Mouse (Mus musculus) spleen, adult 18-20 months (tissue): ENCODE measurements around the gene Cox5b.
"Not testable (repeated sequence)": the region's sequence is repeated elsewhere in the genome, so short reads cannot be mapped to it uniquely, and the experiment has no call there.

Experiments used
- DNase-seq, 2 experiments: peaks; one replicate each; pipeline ENCODE4 v3.0.0; 2022; ENCODE audit warnings: mixed read lengths in 2 of 2

The Cox5b gene

DNA sequence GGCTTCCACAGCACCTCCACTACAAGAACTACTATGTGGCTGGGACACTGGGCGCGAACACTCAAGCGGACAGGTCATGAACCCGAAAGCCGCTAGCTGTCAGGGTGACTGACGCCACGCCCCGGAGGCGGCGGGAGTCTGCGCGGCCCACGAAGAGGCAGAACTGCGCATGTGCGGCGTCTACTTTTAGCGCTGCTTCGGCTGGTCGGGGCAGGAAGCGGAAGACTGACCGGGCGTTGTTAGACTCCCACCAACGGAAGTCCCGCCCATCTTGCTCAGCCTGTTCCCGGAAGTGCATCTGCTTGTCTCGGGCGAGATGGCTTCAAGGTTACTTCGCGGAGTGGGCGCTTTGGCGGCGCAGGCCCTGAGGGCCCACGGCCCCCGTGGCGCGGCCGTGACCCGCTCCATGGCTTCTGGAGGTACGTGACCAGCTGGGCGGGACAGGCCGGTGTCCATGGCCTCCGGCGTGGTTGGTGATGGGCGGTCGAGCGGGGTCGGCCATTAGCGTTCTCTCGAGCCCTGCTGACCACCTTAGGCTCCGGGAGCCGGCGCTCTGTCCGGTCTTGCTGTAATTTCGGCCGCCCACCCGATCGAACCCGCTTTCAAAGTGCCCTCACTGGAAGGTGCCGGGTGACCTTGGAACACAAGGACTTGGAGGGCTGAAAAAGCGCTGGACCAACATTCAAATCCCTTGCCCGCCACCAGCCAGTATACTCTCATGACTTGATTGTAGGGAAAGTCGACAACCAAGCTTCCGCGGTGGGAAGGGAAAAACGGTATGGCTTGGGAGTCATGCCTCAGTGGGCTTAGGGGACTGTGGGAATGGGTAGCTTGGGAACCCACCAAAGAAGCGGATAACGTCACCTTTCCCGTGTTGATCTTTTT is at the start of gene Cox5b:
Gene Cox5b (plus strand): TSS at position 179 of the 885 bp plus-strand sequence.
- DNase-seq, result peak; percentile 93 to 94

DNA sequence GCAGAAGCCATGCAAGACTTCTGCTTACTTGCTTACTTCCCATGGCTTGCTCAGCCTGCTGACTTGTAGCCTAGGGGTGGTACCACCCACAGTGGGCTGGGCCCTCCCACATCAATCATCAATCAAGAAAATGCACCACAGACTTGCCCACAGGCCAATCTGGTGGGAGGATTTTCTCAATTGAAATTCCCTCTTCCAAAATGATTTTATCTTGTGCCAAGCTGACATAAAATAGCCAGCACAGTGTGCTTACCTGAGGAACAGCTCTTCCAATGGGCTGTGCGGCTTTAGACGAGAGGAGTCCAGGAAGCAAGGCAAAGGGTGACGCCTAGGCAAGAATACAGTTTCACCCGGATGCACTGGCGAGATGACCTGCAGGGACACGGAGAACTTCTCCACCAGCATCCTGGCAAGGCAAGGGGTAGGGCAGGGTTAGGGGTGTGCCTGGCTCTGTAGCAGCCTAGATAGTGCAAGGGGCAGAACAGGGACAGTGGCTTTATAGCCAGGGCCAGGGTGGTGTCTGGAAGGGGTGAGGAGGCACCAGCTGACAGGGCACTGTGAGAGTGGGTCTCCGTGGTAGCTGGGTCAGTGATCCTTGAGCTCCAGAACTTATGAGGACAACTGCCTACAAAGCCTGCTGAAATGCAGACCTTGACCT is 47.2 kb upstream of the Cox5b start:
- DNase-seq, result no peak

DNA sequence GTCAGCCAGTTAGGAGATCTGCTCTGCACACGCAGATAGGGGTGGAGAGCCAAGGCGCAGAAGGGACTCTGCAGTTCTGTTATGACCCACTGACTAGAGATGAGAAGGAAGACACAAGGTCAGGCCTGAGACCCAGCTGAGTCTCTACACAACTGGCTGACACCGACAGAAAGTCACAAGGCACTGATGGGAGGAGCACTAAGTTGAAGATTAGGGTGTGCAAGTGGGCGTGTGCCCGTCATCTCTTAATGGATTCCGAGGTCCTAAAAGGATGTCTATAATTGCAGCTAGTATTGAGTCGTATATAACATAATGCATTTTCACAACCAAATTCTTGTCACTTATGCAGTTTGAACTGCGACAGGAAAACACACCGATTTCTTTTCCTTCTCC is 46.6 kb upstream of the Cox5b start:
- no peak for DNase-seq

DNA sequence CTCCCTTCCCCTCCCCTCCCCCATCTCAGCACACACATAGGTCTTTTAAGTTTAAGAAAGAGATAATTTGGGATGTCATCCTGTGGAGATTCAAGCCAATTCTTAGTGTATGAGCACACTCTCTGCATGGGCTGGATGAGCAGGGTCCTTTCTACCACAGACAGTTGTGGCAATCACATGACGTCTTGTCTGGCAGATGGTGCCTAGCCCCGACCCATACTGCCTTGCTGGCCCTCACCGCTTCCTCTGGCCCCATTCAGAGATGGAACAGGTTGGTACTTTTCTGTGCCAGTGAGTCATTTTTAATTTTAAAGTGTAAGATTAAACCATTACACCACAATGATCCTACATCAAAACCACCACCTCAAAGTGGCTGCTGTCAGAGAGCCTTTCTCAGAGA is 45.0 kb upstream of the Cox5b start:
- DNase-seq, result no peak

DNA sequence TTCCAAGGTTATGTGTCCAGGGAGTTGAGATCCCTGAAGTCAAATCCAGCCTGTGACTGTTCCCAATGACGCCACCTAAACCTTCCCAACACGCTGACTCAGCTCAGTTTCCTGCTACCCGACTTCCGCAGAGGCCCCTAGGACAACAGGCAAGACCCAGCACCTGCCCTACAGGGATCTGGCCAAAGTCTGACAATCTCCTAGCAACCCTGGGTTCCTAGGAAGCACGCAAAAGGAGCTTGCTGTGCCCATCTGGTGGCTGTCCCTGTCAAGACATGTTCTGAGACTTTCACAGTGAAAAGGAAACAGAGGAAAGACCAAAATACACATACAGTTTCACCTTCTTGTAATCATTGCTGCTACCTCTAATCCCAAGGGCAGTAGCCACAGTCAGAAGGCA is 43.6 kb upstream of the Cox5b start:
- DNase-seq, result no peak

DNA sequence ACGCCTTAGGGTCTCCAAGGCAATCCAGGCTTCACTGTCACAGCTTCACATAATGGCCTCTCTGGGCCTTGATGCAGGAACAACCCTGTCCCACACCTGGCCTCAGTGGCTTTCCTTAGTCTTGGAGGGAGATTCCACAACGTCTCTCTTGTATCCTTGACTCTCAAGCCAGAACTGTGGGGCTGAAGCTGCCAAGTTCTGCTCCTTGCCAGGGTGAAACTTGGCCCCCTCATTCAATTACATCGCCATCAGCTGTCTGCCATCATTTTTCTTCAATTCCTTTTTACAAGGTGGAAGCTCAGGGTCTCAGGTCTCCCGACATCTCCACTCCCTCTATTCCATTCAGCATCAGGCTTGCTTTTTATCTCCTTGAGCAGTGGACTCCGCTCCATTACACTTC is 36.2 kb upstream of the Cox5b start:
- no peak for DNase-seq

DNA sequence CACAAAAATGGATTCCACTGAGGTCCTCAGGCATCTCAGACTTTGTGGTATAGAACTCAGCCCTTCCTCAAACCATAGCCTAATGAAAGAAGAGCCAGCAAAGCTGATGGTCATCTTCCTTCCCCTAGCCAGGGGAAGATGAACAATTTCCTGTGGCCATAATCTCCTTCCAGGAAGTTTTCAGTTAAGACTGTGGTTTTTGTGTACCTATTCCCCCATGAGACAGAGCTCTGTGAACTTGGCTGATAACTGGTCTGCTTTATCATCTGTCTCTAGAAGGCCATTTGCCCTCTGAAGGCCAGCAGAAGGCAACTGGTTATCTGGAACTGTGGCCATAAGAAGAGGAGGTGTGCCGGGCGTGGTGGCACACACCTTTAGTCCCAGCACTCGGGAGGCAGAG is 35.0 kb upstream of the Cox5b start:
- DNase-seq, result no peak

DNA sequence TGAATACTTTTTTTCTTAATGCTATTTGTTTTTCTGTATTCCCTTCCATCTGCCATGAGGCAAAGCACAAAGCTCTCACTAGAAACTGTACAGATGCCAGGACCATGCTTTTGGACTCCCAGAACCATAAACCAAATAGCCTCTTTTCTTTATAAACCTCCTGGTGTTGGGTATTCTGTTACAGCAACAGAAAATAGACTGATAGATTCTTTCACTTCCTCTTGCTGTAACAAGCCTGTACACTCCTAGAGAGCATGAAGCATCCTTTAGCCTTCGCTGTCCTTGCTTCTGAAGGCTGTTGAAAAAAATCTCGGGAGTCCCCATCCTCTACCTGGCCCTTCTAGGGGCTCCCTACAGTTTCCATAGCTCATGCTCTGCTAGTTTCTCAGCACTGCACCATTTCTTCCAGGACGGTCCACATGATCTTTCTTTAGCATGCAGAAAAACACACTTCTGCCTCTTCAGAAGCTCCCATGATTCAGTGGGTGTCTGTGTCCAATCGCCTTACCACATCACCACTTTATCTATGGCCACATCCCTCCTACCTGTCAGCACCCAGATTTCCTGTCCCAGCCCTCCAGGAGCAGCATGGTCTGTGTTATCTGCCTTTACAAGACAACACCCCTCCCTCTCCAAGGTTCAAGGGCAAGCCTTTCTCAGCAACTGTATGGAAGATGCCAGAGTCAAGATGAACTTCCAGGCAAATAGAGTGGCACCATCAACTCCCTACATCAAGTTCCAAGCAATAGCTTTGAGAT is 33.4 kb upstream of the Cox5b start:
- DNase-seq, result no peak

DNA sequence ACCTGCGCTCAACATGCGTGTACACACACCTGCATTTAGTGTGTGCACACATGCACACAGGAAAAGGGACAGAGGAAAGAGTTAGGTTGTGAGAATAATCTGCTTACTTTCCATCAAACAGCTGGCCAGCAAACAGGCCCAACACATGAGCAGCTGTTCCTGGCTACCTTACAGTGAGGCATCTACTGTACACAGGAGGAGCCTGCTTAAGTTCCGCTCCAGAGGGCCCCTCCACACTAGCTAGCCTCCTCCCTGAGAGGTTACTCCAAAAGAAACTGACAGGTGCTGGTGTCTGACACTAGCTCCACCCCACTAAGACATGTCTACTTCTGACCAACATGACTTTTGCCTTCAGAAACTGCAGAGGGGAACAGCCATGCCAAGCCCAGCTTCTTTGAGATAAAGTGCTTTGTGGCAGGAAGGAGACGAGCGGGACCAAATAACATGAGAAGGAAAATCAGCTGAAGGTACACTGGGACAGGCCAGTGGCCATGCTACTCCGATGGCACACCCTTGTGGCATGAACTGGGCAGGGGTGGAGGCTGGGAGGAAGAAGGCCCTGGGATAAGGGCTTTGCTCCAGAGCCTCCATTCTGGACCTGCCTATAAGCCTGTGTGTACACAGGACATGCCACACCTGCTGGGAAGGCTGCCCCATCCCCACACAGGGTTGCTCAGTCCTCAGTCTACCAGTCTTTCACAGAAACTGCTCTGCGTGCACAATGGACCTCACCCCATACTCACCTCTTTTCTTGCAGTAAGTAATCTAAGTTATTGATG is 32.4 kb upstream of the Cox5b start:
- DNase-seq, result no peak

DNA sequence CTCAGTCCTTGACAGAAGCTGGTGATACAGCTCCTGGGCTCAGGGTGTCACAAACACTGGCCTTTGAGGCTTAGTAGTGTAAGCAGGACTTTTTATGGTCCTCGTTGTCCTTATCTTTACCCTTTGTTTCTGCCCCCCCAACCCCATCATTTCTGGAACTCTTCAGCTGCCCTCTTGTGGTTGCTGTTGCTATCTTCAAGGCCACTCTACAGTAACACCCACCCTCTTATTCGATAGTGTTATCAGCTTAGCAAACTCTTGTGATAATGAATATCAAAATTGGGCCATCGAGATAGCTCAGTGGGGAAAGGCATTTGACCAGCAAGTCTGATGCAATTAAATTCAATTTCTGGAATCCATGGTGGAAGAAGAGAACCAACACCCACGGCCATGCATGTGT is 26.8 kb upstream of the Cox5b start:
- no peak for DNase-seq

DNA sequence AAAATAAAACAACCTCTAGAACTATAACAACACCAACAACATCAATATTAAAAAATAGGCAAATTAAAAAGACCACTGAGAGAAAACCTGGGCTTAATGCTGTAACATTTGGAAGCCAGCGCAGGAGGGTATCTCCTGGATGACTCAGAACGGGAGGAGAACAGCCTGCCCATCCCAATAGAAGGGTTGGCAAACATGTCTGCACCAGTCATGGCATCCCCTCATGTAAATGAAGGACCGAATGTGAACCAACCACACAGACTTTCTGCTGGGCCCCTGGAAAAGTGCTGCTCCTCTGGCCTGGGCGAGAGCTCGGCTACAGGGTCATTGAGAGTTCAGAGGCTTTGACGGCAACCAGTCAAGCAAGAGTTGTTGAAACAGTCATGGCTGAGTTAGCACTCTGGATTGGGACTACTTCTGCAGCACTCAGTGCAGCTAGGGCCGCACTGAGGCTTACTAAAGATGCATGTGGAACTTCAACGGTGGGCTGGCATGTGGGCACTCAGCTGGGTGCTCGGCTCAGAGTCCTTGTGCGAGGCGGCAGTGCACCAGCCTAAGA is 26.0 kb upstream of the Cox5b start:
- DNase-seq, result no peak

DNA sequence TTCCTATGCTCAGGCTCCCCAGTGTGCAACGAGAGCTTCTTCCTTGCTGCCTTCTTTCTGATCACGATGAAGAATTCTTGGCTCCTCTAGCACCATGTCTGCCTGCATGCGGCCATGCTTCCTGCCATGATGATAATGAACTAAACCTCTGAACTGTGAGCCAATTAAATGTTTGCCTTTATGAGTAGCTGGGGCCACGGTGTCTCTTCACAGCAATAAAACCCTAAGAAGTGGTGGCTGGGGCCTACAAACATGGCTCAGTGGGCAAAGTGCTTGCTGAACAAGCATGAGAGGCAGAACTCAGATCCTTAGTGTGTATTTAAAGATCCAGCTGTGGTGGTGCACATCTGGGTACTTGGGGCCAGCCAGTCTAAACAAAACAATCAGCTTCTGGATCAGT is 25.3 kb upstream of the Cox5b start:
- no peak for DNase-seq

DNA sequence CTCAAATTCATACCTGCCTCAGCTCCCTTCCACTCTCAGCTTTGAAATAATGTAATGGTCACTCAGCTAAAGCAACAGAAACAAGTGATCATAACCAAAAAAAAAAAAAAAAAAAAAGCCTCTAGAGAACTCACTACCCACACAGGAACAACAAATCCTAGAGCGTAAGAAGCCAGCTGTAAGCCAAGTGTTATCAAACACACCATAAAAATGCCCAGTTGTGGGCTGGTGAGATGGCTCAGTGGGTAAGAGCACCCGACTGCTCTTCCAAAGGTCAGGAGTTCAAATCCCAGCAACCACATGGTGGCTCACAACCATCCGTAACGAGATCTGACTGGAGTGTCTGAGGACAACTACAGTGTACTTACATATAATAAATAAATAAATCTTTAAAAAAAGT is 23.2 kb upstream of the Cox5b start:
- DNase-seq, result not testable (repeated sequence)

DNA sequence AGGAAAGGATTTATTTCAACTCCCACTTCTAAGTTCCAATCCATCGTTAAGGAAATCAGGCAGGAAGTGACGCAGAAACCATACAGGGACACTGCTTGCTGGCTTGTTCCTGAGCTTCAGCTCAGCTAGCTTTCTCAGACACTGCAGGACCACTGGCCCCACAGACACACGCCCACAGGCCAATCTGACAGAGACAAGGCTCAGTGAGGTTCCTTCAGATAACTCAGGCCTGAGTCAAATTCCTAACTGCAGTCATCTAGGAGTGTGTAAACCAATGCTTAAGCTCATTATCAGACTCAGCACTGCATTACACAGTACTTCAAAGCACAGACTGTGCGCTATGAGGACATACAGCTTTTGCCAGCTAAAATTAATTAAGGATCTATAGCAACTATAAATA is 21.0 kb upstream of the Cox5b start:
- no peak for DNase-seq

DNA sequence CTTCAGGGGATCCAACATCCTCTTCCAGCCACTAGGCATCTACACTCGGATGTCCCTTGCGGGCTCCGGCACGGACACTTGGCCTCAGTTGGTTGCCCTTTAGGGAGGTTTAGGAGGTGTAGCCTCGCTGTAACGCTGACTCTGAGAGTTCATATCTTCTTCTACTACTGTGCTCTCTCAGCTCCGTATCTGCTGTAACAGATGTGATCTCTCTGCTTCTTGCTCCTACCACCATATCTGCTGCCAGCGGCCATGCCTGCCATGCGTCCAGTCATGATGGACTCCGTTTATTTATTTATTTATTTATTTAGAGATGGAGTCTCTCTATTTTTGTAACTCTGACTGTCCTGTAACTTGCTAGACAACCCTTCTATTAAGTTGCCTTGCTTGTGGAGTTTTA is 20.0 kb upstream of the Cox5b start:
- DNase-seq, result no peak

DNA sequence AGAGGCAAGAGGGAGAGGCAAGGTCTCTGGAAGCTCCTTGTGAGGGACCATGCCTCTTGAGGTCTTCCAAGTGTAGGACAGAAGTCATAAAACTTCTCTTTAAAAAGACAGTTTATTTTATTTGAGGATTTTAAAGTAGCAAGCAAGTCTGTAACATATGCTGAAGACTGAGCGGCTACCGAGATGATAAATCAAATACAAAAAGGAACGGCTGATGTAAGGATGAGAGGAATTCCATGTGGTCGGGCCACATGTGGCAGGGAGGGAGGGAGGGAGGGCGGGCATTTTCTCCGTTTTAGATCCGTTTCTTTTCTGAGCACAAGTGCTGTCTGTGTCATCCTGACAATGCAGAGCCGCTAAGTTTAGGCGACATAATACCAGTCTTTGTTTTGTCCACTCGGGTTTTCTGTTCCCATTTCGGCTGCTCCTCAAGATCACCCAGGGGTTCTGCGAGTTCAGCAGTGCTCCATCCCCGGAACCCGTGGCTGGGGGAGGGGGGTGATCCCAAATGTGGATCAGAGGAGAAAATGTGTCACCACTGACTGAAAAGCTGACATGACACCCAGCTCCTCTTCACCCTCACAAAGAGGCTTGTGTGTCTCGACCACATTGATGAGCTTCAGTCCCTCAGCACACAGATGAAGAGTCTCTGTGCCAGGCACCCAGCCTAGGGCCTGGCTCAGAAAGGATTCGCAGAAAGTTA is 18.4 kb upstream of the Cox5b start:
- no peak for DNase-seq

DNA sequence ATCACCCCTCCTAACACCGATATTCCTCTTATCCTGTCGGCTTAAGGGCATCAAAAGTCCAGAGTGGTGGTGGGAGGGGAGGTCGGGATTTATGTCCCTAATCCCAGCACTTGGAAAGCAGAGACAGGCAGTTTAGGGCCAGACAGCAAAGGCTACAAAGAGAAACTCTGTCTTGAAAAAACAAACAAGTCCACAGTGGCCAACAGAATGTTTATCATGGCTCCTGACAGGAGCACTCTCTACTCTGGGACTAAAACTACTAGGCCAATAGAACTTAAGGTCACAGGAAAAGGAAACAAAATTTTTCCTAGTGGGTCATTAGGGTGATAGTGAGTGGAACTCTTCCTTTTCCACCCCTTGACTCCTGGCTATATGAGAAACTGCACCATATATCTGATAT is 16.3 kb upstream of the Cox5b start:
- DNase-seq, result no peak

DNA sequence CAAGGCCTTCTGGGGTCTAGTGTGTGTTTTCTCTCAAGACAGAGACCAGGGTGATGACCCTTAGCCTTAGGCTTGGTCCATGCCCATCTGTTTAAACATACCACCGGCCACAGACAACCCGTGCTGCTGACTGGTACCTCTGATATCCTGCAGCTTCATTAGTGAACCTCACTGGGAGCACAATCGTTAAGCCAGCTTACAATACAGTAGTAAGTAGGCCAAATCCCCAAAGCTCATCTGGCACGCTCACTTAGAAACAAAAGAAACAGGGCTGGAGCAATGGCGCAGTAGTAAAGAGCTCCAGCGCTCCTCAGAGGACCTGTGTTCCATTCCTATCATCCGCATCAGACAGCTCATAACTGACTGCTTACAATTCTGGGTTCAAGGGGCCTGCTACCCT is 10.4 kb upstream of the Cox5b start:
- no peak for DNase-seq

DNA sequence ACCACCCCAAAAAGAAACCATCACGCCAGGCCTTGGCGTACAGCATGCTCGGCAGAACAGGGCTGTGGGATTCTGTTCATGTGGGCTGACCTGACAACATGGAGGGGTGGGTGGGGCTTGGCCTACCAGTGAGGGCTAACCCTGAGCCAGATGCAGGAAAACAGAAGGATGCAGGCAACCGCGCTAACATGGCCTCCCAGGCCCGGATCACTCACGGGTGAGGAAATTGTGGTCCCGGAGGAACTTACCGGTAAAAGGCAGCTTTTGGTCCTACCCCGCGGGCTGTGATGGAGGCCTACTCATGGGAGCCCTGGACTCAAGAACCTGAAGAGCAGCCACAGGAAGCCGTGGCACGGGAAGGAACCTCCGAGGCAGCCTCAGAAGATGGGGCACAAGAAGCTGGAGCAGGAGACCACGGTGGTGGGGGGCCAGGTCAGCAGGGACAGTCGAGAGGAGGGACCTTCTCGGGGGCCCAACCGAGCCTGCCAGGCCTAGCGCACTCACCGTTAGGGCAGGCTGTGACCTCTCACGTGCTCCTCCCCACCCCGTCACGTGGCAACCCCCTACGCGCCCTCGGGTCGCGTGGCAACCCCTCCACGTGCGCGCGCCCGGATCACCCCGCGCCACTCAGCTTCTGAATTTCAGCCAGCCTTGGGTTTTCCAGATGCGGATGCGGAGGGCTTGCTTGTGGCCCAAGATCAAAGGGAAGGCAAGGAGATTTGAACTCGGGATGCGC is 8.5 kb upstream of the Cox5b start, which contains the start of gene Fam178b:
Gene Fam178b (minus strand): TSS at position 564 of the 736 bp plus-strand sequence.
- DNase-seq, result no peak

DNA sequence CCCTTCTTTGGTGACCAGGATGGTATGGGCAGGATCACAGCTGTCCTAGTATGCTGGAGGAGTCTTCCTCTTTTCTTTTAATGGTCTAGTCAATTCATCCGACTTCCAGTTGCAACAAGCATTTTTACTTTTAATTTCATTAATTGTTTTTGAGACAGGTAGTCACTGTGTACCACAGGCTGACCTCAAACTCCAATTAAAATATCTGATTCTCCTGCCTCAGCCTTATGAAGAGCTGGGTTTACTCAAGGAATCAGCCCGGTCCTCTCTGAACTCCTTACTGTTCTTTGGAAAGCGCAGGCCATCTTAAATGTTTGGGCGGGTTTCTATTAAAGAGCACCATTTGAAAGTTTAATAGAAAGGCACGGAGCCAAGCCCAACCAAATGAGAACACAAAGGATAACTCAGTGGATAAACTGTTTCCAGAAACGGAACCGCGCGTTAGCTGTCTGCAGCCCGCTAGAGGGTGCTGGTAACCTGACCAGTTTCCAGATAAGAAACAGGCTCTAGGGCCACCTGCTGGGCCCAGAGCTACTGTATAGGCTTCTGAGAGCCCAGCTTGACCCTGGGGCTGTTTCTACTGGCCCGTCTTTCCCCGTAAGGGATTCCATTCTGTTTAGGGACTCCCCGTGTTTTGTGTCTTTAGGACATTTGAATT is 7.3 kb upstream of the Cox5b start:
- peak; percentile 46 to 75 for DNase-seq
